Mouse (Mus musculus) G1E (cell line): ENCODE results near the gene Fgd5. TPM values are rescaled to one million over a fixed set of nuclear protein-coding genes. Genes with fewer than 3 reads are reported as not detected.

Source experiments
- ATAC-seq: 2 replicates; pipeline ENCODE4 v1.8.0; 2016; ENCODE audit warnings: mild to moderate bottlenecking; ENCODE audit not compliant: insufficient number of reproducible peaks, poor library complexity, low FRiP score, severe bottlenecking; ENCODE audit errors: extremely low read depth
- DNase-seq: peaks from one replicate; pipeline ENCODE4 v3.0.0; 2012; ENCODE audit warnings: low spot score
- H3K27me3 ChIP-seq: 2 replicates; pipeline ENCODE4 v1.6.1; 2012; ENCODE audit warnings: mild to moderate bottlenecking, low read length, inconsistent platforms; ENCODE audit not compliant: insufficient read depth
- H3K36me3 ChIP-seq: replicated peaks from 2 replicates; pipeline ENCODE3; 2012; ENCODE audit warnings: mild to moderate bottlenecking, inconsistent platforms
- H3K4me1 ChIP-seq: 2 replicates; pipeline ENCODE4 v1.6.1; 2012; ENCODE audit warnings: low read depth, low read length, inconsistent platforms, mixed read lengths; ENCODE audit not compliant: insufficient read depth
- H3K4me3 ChIP-seq: 2 replicates; pipeline ENCODE4 v1.5.1; 2012; ENCODE audit warnings: low read depth, mild to moderate bottlenecking, inconsistent platforms, low read length, moderate library complexity, mixed read lengths
- H3K9me3 ChIP-seq: replicated peaks from 2 replicates; pipeline ENCODE4 v1.6.1; 2012; ENCODE audit warnings: inconsistent platforms
- CTCF ChIP-seq: IDR thresholded peaks from 2 replicates; pipeline ENCODE4 v1.5.1; 2012; ENCODE audit warnings: low read depth, low read length, inconsistent platforms, mixed read lengths
- GATA1 ChIP-seq: IDR thresholded peaks from 2 replicates; pipeline ENCODE4 v1.6.1; 2012; ENCODE audit warnings: borderline replicate concordance, low read length, inconsistent platforms, mixed read lengths
- GATA2 ChIP-seq: IDR thresholded peaks from 2 replicates; pipeline ENCODE4 v1.6.1; 2012; ENCODE audit warnings: low read depth, low read length, inconsistent platforms, borderline replicate concordance
- POLR2AphosphoS5 ChIP-seq: IDR thresholded peaks from 2 replicates; pipeline ENCODE4 v1.6.1; 2012; ENCODE audit warnings: low read depth, low read length, inconsistent platforms; ENCODE audit not compliant: insufficient replicate concordance
- TAL1 ChIP-seq: conservative IDR thresholded peaks from 2 replicates; pipeline ENCODE4 v1.6.1; 2012; ENCODE audit warnings: low read depth, low read length, inconsistent platforms, mixed read lengths
- polyA plus RNA-seq: library from polyadenylated mRNA; stranded (reverse); fragments of >175 nt; gene quantifications from 2 replicates; pipeline ENCODE4 v1.2.3, GENCODE M21; 2012
- total RNA-seq, 2 experiments: library from RNA; stranded (forward) in 1 of 2; stranded (reverse) in 1 of 2; fragments of 200-1000 nt in 1 of 2; fragments of >200 nt in 1 of 2; fragmentation: Nextera tagmentation in 1 of 2; gene quantifications; 2 replicates each; pipeline ENCODE4 v1.2.3; 2014 to 2017

The Fgd5 gene
- total and polyA plus RNA-seq, 3 experiments, result 0.01 to 0.68 (median 0.05) TPM

DNA sequence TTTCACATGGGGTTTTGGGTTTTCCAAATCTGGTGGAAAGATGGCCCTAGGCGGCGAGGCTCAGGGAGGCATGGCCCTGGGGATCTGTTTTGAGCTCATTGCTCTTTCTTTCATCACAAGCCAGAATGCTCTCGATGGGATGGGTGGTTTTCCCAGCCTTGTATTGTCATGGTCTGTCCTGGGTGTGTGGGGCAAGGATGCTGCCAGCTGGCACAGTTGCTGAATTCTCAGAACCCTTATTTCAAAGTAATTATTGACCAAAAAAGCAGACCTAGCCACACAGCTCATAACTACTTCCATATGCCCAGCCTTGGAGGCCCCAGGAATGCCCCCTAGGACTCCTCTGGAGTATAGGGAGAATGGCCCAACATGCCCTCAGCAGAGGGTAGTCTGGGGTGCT is 34.9 kb downstream of the Fgd5 start:
- ATAC-seq (no peak), DNase-seq (no peak)
- no peak overlapping the region for H3K4me3 ChIP-seq
- no peaks in the 10 kb centered on the region for H3K4me1 ChIP-seq
- no peaks in the 10 kb centered on the region for H3K9me3 ChIP-seq
- TF ChIP-seq GATA2 (no peak), CTCF (no peak), POLR2AphosphoS5 (no peak), TAL1 (no peak), GATA1 (no peak)
- no peaks in the 10 kb centered on the region for H3K36me3 ChIP-seq
- H3K27me3 ChIP-seq, result peaks cover 6% of the 10 kb centered on the region

DNA sequence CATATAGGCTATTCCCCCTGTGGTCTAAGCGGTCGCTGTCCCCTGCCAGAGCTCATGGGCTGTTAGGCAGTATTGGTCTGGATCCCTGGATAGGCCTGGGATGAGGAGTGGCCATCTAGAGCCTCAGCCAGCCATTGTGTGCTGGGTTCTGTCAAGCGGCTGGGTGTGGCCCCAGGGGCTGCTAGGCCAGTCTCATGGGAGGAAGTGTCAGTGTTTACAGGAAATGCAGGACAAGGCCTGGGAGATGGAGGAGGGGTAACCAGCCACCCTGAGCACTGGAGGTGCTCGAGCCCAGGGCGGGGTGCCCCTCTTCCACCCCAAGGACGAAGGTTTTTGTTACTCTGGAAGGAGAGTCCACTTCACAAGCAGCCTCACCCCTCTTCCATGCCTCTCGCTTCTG is 36.3 kb downstream of the Fgd5 start:
- Histone ChIP-seq H3K27me3 (peaks cover 3% of the 10 kb centered on the region), H3K9me3 (no peaks in the 10 kb centered on the region), H3K4me3 (no peak overlapping the region), H3K4me1 (no peaks in the 10 kb centered on the region), H3K36me3 (no peaks in the 10 kb centered on the region)
- no peak for ATAC-seq
- TF ChIP-seq GATA2 (no peak), CTCF (no peak), GATA1 (no peak), TAL1 (no peak), POLR2AphosphoS5 (no peak)
- no peak for DNase-seq

DNA sequence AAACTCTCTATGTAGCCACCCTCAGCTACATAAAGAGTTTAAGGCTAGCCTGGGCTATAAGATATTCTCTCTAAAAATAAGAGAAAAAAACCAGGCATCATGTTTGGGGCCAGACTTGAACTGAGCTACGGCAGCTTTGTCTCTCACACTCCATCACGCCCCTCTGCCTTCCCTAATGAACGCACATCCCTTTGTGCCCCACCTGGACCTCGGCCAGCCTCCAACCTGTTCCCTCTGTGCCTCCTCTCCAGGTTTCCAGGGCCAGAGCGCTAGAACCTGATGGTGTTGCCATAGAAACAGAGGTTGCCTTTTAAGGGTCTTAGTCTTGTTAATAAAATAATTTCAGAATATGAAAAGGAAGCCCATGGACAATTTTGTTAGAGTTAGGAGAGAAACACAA is 37.2 kb downstream of the Fgd5 start:
- TF ChIP-seq TAL1, result no peak
- no peak for TF ChIP-seq GATA1
- TF ChIP-seq POLR2AphosphoS5, result no peak
- TF ChIP-seq CTCF, result no peak
- TF ChIP-seq GATA2, result no peak
- Histone ChIP-seq H3K27me3 (no peaks in the 10 kb centered on the region; the same call in 1 of the 2 replicates), H3K9me3 (no peaks in the 10 kb centered on the region), H3K4me3 (no peak overlapping the region), H3K36me3 (no peaks in the 10 kb centered on the region), H3K4me1 (no peaks in the 10 kb centered on the region)
- ATAC-seq (no peak), DNase-seq (no peak)

DNA sequence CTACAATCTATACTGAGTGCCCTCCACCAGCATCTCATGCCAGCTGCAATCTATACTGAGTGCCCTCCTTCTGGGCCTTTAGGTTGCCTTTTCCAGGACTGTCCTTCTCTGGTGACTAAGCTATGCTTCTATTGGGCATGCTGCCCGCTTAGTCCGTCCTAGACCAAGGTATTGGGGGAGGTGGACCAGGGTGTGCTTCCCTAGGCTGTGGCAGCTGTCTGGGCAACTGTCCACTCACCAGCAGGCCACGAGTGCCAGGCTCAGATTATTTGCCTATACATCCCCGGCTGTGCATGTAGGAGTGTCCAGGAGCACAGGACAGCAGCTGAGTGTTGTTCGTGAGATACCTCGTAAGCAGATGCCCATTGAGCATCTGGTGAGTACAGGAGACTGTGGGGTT is 38.1 kb downstream of the Fgd5 start:
- H3K4me1 ChIP-seq, result no peaks in the 10 kb centered on the region
- no peak for DNase-seq
- H3K4me3 ChIP-seq, result no peak overlapping the region
- TF ChIP-seq POLR2AphosphoS5 (no peak), CTCF (no peak), GATA1 (no peak), TAL1 (no peak), GATA2 (no peak)
- no peaks in the 10 kb centered on the region for H3K9me3 ChIP-seq
- ATAC-seq, result no peak
- no peaks in the 10 kb centered on the region; the same call in 1 of the 2 replicates for H3K27me3 ChIP-seq
- H3K36me3 ChIP-seq, result no peaks in the 10 kb centered on the region

DNA sequence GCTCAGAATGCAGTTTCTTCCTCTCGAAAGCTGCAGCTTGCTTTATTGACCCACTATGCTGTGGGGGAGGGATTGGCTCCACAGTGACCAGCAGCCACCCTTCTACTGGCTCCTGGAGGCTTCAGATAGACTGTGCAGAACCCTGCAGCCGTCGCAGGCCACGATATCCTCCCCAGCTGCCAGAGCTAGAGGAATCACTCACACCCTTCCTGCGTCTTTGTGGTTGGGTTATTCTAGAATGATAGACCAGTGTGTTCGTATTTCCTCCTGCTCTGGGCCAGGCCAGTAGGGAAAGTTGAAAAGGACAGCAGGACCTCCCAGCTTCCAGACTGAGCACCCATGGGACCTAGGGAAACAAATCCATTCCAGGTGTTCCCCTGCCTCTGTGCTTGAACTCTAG is 39.7 kb downstream of the Fgd5 start:
- no peaks in the 10 kb centered on the region for H3K4me1 ChIP-seq
- H3K27me3 ChIP-seq, result no peaks in the 10 kb centered on the region; the same call in 1 of the 2 replicates
- H3K9me3 ChIP-seq, result no peaks in the 10 kb centered on the region
- H3K4me3 ChIP-seq, result no peak overlapping the region
- no peak for DNase-seq
- H3K36me3 ChIP-seq, result no peaks in the 10 kb centered on the region
- TF ChIP-seq CTCF (no peak), GATA1 (no peak), GATA2 (no peak), POLR2AphosphoS5 (no peak), TAL1 (no peak)
- no peak for ATAC-seq

DNA sequence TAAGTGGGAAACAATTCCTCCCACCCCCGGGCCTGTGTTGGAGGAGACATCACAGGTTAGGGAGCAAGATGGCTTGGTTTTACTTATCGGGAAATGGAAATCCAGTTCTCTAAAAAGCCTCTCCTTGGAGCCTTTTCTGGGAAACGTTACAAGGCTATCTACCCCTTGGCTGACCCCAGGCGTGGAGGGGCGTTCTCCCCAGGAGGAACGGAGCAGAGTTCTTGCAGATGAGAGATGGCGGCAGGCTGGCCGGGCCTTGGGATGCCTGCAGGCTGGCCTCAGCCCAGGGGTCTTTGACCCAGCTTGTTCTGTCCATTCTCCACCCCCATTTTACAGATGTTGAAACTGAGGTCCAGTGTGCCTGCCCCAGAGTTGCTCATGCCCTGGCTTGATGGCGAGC is 42.4 kb downstream of the Fgd5 start:
- ATAC-seq (no peak), DNase-seq (no peak)
- TF ChIP-seq TAL1, result no peak
- Histone ChIP-seq H3K27me3 (no peaks in the 10 kb centered on the region; the same call in 1 of the 2 replicates), H3K9me3 (no peaks in the 10 kb centered on the region), H3K4me1 (no peaks in the 10 kb centered on the region), H3K4me3 (no peak overlapping the region), H3K36me3 (no peaks in the 10 kb centered on the region)

DNA sequence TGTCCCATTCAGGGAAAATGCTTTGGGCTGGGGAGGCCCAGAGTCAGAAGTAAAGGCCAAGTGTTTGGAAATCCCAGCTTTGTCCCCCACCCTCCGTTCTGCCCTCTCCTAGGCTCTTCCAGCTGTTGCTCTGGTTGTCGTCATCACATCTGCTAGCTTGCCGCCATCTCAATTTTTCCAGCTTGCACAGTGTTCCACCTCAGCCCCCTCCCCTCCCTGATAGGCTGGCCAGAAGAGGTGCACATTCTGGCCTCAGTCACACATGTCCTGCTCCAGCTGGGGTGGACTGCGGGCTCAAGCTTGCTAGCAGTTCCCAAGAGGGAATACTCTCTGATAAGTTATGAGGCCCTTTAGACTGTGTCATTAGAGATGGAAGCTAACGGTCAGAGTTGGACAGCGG is 42.8 kb downstream of the Fgd5 start:
- Histone ChIP-seq H3K36me3 (no peaks in the 10 kb centered on the region), H3K4me3 (no peak overlapping the region), H3K9me3 (no peaks in the 10 kb centered on the region), H3K4me1 (no peaks in the 10 kb centered on the region), H3K27me3 (no peaks in the 10 kb centered on the region; the same call in 1 of the 2 replicates)
- ATAC-seq (no peak), DNase-seq (no peak)
- TF ChIP-seq TAL1 (no peak), POLR2AphosphoS5 (no peak), GATA2 (no peak), CTCF (no peak), GATA1 (no peak)
